Mouse (Mus musculus): Measurements from ENCODE around the gene Gm42417.
"Not testable (repeated sequence)": the region's sequence is repeated elsewhere in the genome, so short reads cannot be mapped to it uniquely, and the experiment has no call there.

Gene Gm42417

GRCm38 (mm10) chr1:36545382-36545781, 6.2 kb upstream of the Gm42417 start:
- no peak for DNase-seq (ENCODE audit: low spot score)

- DNase-seq (ENCODE audit: low spot score): no peak
Measured at GRCm38 (mm10) chr1:36542925-36543324, 3.7 kb upstream of the Gm42417 start.

GRCm38 (mm10) chr1:36541844-36542243, 2.6 kb upstream of the Gm42417 start:
- DNase-seq (ENCODE audit: low spot score): no peak

- no peak for DNase-seq (ENCODE audit: low spot score)
Measured at GRCm38 (mm10) chr1:36540807-36541206, 1.6 kb upstream of the Gm42417 start.

- DNase-seq (ENCODE audit: low spot score): no peak
Measured at GRCm38 (mm10) chr1:36540132-36540531, 903 bp upstream of the Gm42417 start.

- DNase-seq (ENCODE audit: low spot score): no peak
Measured at GRCm38 (mm10) chr1:36538727-36539126, 502 bp downstream of the Gm42417 start.

GRCm38 (mm10) chr1:36536783-36537182, 2.4 kb downstream of the Gm42417 start, which contains the start of gene Ankrd23:
Gene Ankrd23, minus strand, starts transcription at chr1:36536883.
- DNase-seq (ENCODE audit: low spot score): not testable (repeated sequence)

- DNase-seq (ENCODE audit: low spot score): no peak
Measured at GRCm38 (mm10) chr1:36536397-36536728, 2.9 kb downstream of the Gm42417 start.

GRCm38 (mm10) chr1:36535477-36536396, 3.5 kb downstream of the Gm42417 start:
- no peak for DNase-seq (ENCODE audit: low spot score)

GRCm38 (mm10) chr1:36534595-36535058, 4.6 kb downstream of the Gm42417 start:
- DNase-seq (ENCODE audit: low spot score): no peak

- DNase-seq (ENCODE audit: low spot score): no peak
Measured at GRCm38 (mm10) chr1:36533546-36533945, 5.7 kb downstream of the Gm42417 start.

- DNase-seq (ENCODE audit: low spot score): no peak
Measured at GRCm38 (mm10) chr1:36531461-36531860, 7.8 kb downstream of the Gm42417 start.

GRCm38 (mm10) chr1:36530962-36531361, 8.3 kb downstream of the Gm42417 start:
- DNase-seq (ENCODE audit: low spot score): no peak

GRCm38 (mm10) chr1:36530485-36530884, 8.7 kb downstream of the Gm42417 start:
- no peak for DNase-seq (ENCODE audit: low spot score)

- no peak for DNase-seq (ENCODE audit: low spot score)
Measured at GRCm38 (mm10) chr1:36529875-36530274, 9.4 kb downstream of the Gm42417 start.

GRCm38 (mm10) chr1:36529274-36529673, 10.0 kb downstream of the Gm42417 start:
- no peak for DNase-seq (ENCODE audit: low spot score)

GRCm38 (mm10) chr1:36528351-36528750, 10.9 kb downstream of the Gm42417 start:
- no peak for DNase-seq (ENCODE audit: low spot score)

GRCm38 (mm10) chr1:36526903-36527302, 12.3 kb downstream of the Gm42417 start:
- DNase-seq (ENCODE audit: low spot score): no peak

GRCm38 (mm10) chr1:36525774-36526173, 13.5 kb downstream of the Gm42417 start:
- DNase-seq (ENCODE audit: low spot score): no peak

GRCm38 (mm10) chr1:36524058-36524457, 15.2 kb downstream of the Gm42417 start:
- DNase-seq (ENCODE audit: low spot score): no peak

- no peak for DNase-seq (ENCODE audit: low spot score)
Measured at GRCm38 (mm10) chr1:36523332-36524013, 15.8 kb downstream of the Gm42417 start.

- no peak for DNase-seq (ENCODE audit: low spot score)
Measured at GRCm38 (mm10) chr1:36522210-36522609, 17.0 kb downstream of the Gm42417 start.

- DNase-seq (ENCODE audit: low spot score): no peak
Measured at GRCm38 (mm10) chr1:36519626-36520025, 19.6 kb downstream of the Gm42417 start.
